Mouse (Mus musculus) cortical plate, adult 2 months (tissue): Measurements from ENCODE around the gene Sgce.

Experiments
- CTCF ChIP-seq: fragments of 200-500 bp; IDR thresholded peaks from 2 replicates; pipeline ENCODE4 v1.5.1; 2011; ENCODE audit warnings: mild to moderate bottlenecking, control low read depth, low read length; ENCODE audit not compliant: insufficient read depth; ENCODE audit errors: extremely low read depth
- POLR2A ChIP-seq: fragments of 200-500 bp; IDR thresholded peaks from 2 replicates; pipeline ENCODE4 v1.6.1; 2011; ENCODE audit warnings: mild to moderate bottlenecking, low read length, control low read depth; ENCODE audit not compliant: insufficient read depth; ENCODE audit errors: extremely low read depth

DNA sequence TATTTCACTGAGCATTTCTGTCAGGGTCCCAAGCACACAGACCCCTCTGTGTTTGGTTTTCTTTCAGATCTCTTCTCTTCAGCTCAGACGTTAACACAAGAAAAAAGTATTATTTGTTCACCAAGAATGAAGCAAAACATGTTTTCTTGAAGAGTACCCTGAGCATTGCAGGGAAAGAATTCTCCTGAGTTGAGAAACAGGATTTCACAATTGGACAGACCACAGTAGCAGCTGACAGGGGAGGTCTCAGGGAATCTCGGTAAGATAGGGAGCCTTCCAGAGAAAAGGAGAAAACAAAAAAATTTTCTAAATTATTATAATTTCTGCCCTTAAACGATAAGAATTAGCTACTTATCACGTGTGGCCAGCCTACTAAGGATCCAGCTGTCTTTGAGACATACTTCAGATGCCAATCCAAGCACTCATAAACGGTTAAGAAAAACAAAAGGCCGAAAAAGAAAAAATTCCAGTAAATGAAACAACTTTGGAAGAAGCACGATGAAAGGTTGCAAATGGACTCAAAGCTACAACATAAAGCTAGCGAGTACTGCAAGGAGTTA lies 52.3 kb downstream of the Sgce start:
- TF ChIP-seq CTCF (no peak), POLR2A (no peak)
